Mouse (Mus musculus): ENCODE data around the gene B4galnt4. TPM values are rescaled to one million over a fixed set of nuclear protein-coding genes. Genes with fewer than 3 reads are reported as not detected.

The B4galnt4 gene
- total and polyA plus RNA-seq, 2 experiments, result 0.09 to 0.10 TPM

- Histone ChIP-seq H3K9ac (ENCODE audit: low read depth, low read length) (no peak overlapping the region), H3K4me3 (ENCODE audit: insufficient read depth, low read depth, low read length) (no peak overlapping the region), H3K27ac (replicated peaks; ENCODE audit: insufficient read depth, low read depth, low read length) (no peak overlapping the region), H3K36me3 (ENCODE audit: control insufficient read depth, insufficient read depth, low read length) (no peaks in the 10 kb centered on the region), H3K27me3 (ENCODE audit: control insufficient read depth, insufficient read depth, low read length) (peaks cover 5% of the 10 kb centered on the region), H3K79me2 (ENCODE audit: control insufficient read depth, insufficient read depth, low read length) (no peaks in the 10 kb centered on the region), H3K4me1 (ENCODE audit: control insufficient read depth, insufficient read depth, low read length) (peaks cover 7% of the 10 kb centered on the region)
- DNase-seq (ENCODE audit: extremely low read depth, low read depth, low spot score), result no peak
- TF ChIP-seq CTCF (IDR thresholded peaks at IDR 0.05; ENCODE audit: low read depth, low read length), result peak; percentile 16; the same call in 1 of the 2 replicates
- no peak for TF ChIP-seq POLR2A (IDR thresholded peaks at IDR 0.05; ENCODE audit: extremely low read depth, insufficient read depth, low read length)
- WGBS, result 68% methylated on average over 4 of the region's 4 CpGs
Measured at GRCm38 (mm10) chr7:141055785-141056184, 5.1 kb upstream of the B4galnt4 start.

- Histone ChIP-seq H3K4me1 (ENCODE audit: control insufficient read depth, insufficient read depth, low read length) (peaks cover 7% of the 10 kb centered on the region), H3K27me3 (ENCODE audit: control insufficient read depth, insufficient read depth, low read length) (peaks cover 10% of the 10 kb centered on the region), H3K4me3 (ENCODE audit: insufficient read depth, low read depth, low read length) (no peak overlapping the region), H3K9ac (ENCODE audit: low read depth, low read length) (no peak overlapping the region), H3K36me3 (ENCODE audit: control insufficient read depth, insufficient read depth, low read length) (no peaks in the 10 kb centered on the region), H3K79me2 (ENCODE audit: control insufficient read depth, insufficient read depth, low read length) (no peaks in the 10 kb centered on the region), H3K27ac (replicated peaks; ENCODE audit: insufficient read depth, low read depth, low read length) (no peak overlapping the region)
- DNase-seq (ENCODE audit: extremely low read depth, low read depth, low spot score), result peak; percentile 15
- TF ChIP-seq CTCF (IDR thresholded peaks at IDR 0.05; ENCODE audit: low read depth, low read length), result no peak
- no peak for TF ChIP-seq POLR2A (IDR thresholded peaks at IDR 0.05; ENCODE audit: extremely low read depth, insufficient read depth, low read length)
- 85% methylated on average over 6 of the region's 6 CpGs for WGBS
Measured at GRCm38 (mm10) chr7:141056976-141057375, 3.9 kb upstream of the B4galnt4 start.

GRCm38 (mm10) chr7:141057541-141057940 is 3.4 kb upstream of the B4galnt4 start:
- Histone ChIP-seq H3K27me3 (ENCODE audit: control insufficient read depth, insufficient read depth, low read length) (peaks cover 10% of the 10 kb centered on the region), H3K36me3 (ENCODE audit: control insufficient read depth, insufficient read depth, low read length) (no peaks in the 10 kb centered on the region), H3K4me3 (ENCODE audit: insufficient read depth, low read depth, low read length) (no peak overlapping the region), H3K79me2 (ENCODE audit: control insufficient read depth, insufficient read depth, low read length) (no peaks in the 10 kb centered on the region), H3K27ac (replicated peaks; ENCODE audit: insufficient read depth, low read depth, low read length) (no peak overlapping the region), H3K4me1 (ENCODE audit: control insufficient read depth, insufficient read depth, low read length) (peaks cover 7% of the 10 kb centered on the region), H3K9ac (ENCODE audit: low read depth, low read length) (no peak overlapping the region)
- WGBS, result 90% methylated on average over 1 of the region's 1 CpGs
- no peak for TF ChIP-seq POLR2A (IDR thresholded peaks at IDR 0.05; ENCODE audit: extremely low read depth, insufficient read depth, low read length)
- TF ChIP-seq CTCF (IDR thresholded peaks at IDR 0.05; ENCODE audit: low read depth, low read length), result no peak
- DNase-seq (ENCODE audit: extremely low read depth, low read depth, low spot score), result peak; percentile 26

GRCm38 (mm10) chr7:141058601-141059341 is 2.1 kb upstream of the B4galnt4 start:
- H3K4me3 ChIP-seq (ENCODE audit: insufficient read depth, low read depth, low read length), result no peak overlapping the region
- DNase-seq (ENCODE audit: extremely low read depth, low read depth, low spot score), result no peak
- H3K4me1 ChIP-seq (ENCODE audit: control insufficient read depth, insufficient read depth, low read length), result peaks cover 2% of the 10 kb centered on the region; the same call in 1 of the 2 replicates
- H3K79me2 ChIP-seq (ENCODE audit: control insufficient read depth, insufficient read depth, low read length), result no peaks in the 10 kb centered on the region
- WGBS, result 90% methylated on average over 14 of the region's 14 CpGs
- peaks cover 10% of the 10 kb centered on the region for H3K27me3 ChIP-seq (ENCODE audit: control insufficient read depth, insufficient read depth, low read length)
- H3K36me3 ChIP-seq (ENCODE audit: control insufficient read depth, insufficient read depth, low read length), result no peaks in the 10 kb centered on the region
- TF ChIP-seq CTCF (IDR thresholded peaks at IDR 0.05; ENCODE audit: low read depth, low read length) (no peak), POLR2A (IDR thresholded peaks at IDR 0.05; ENCODE audit: extremely low read depth, insufficient read depth, low read length) (no peak)
- H3K9ac ChIP-seq (ENCODE audit: low read depth, low read length), result no peak overlapping the region
- H3K27ac ChIP-seq (replicated peaks; ENCODE audit: insufficient read depth, low read depth, low read length), result no peak overlapping the region

- Histone ChIP-seq H3K27ac (replicated peaks; ENCODE audit: insufficient read depth, low read depth, low read length) (no peak overlapping the region), H3K9ac (ENCODE audit: low read depth, low read length) (no peak overlapping the region), H3K4me1 (ENCODE audit: control insufficient read depth, insufficient read depth, low read length) (peaks cover 8% of the 10 kb centered on the region), H3K4me3 (ENCODE audit: insufficient read depth, low read depth, low read length) (no peak overlapping the region), H3K36me3 (ENCODE audit: control insufficient read depth, insufficient read depth, low read length) (no peaks in the 10 kb centered on the region), H3K79me2 (ENCODE audit: control insufficient read depth, insufficient read depth, low read length) (no peaks in the 10 kb centered on the region), H3K27me3 (ENCODE audit: control insufficient read depth, insufficient read depth, low read length) (peaks cover 10% of the 10 kb centered on the region)
- TF ChIP-seq POLR2A (IDR thresholded peaks at IDR 0.05; ENCODE audit: extremely low read depth, insufficient read depth, low read length) (no peak), CTCF (IDR thresholded peaks at IDR 0.05; ENCODE audit: low read depth, low read length) (no peak)
- no peak for DNase-seq (ENCODE audit: extremely low read depth, low read depth, low spot score)
- 84% methylated on average over 2 of the region's 2 CpGs for WGBS
Measured at GRCm38 (mm10) chr7:141059929-141060328, 975 bp upstream of the B4galnt4 start.

GRCm38 (mm10) chr7:141061269-141061692 is 377 bp downstream of the B4galnt4 start:
- Histone ChIP-seq H3K4me1 (ENCODE audit: control insufficient read depth, insufficient read depth, low read length) (peaks cover 8% of the 10 kb centered on the region), H3K4me3 (ENCODE audit: insufficient read depth, low read depth, low read length) (no peak overlapping the region), H3K27me3 (ENCODE audit: control insufficient read depth, insufficient read depth, low read length) (peaks cover 10% of the 10 kb centered on the region), H3K79me2 (ENCODE audit: control insufficient read depth, insufficient read depth, low read length) (no peaks in the 10 kb centered on the region), H3K9ac (ENCODE audit: low read depth, low read length) (no peak overlapping the region), H3K36me3 (ENCODE audit: control insufficient read depth, insufficient read depth, low read length) (no peaks in the 10 kb centered on the region), H3K27ac (replicated peaks; ENCODE audit: insufficient read depth, low read depth, low read length) (no peak overlapping the region)
- no peak for DNase-seq (ENCODE audit: extremely low read depth, low read depth, low spot score)
- TF ChIP-seq POLR2A (IDR thresholded peaks at IDR 0.05; ENCODE audit: extremely low read depth, insufficient read depth, low read length) (no peak), CTCF (IDR thresholded peaks at IDR 0.05; ENCODE audit: low read depth, low read length) (no peak)
- 13% methylated on average over 37 of the region's 37 CpGs for WGBS
